ENCODE assay signal across 8 mouse cellular contexts in genomic region chr11:59191231-59192058, GRCm38 (mm10). TPM values are rescaled to one million over a fixed set of nuclear protein-coding genes. Genes with fewer than 3 reads are reported as not detected.
DNase-seq lines count a peak whose midpoint lies in the region; ATAC-seq and TF ChIP-seq lines count a peak whose summit lies in the region.

No protein-coding gene starts in this region.

- H3K4me3 ChIP-seq in hindbrain, embryonic 16.5 days (ENCODE audit: low read length) = peak overlapping the region; percentile 66
- H3K4me3 ChIP-seq in left cerebral cortex, adult 2 months = peak overlapping the region; percentile 84
- H3K4me3 ChIP-seq in macrophage (ENCODE audit: inconsistent target) = peak overlapping the region; percentile 59

- ATAC-seq in hindbrain, embryonic 16.5 days = peak; percentile 96

- WGBS in hindbrain, embryonic 16.5 days = under 1% methylated on average over 51 of the region's 59 CpGs
- 1% methylated on average over 49 of the region's 59 CpGs for WGBS in macrophage (ENCODE audit: missing documents)

- DNase-seq in ZHBTc4 (ENCODE audit: low read depth, low spot score) = peak; percentile 96
- DNase-seq in cerebellum, postnatal 4 days (ENCODE audit: low spot score in 2 of 2) = peak; percentile 71 to 79
- peak; percentile 88 for DNase-seq in gastrocnemius, adult 18-20 months (ENCODE audit: low spot score)
- DNase-seq in left cerebral cortex, adult 2 months (ENCODE audit: extremely low spot score in 1 of 2, low spot score in 2 of 2) = peak; percentile 90 to 92
- peak; percentile 72 for DNase-seq in retina, postnatal 7 days (ENCODE audit: low read depth, low spot score)
- peak; percentile 84 to 86 for DNase-seq in urinary bladder, adult 18-20 months (ENCODE audit: low spot score in 2 of 2)

- no peaks in the 10 kb centered on the region for H3K27me3 ChIP-seq in hindbrain, embryonic 16.5 days (replicated peaks; ENCODE audit: control insufficient read depth, insufficient read depth, low read length)

- no peaks in the 10 kb centered on the region; the same call in 1 of the 2 replicates for H3K79me2 ChIP-seq in macrophage (ENCODE audit: inconsistent target)

- peak overlapping the region; percentile 78 for H3K9ac ChIP-seq in hindbrain, embryonic 16.5 days (ENCODE audit: low read depth, low read length)

- H3K27ac ChIP-seq in hindbrain, embryonic 16.5 days (ENCODE audit: low read depth, low read length) = peak overlapping the region; percentile 90
- peak overlapping the region; percentile 64 for H3K27ac ChIP-seq in left cerebral cortex, adult 2 months
- peak overlapping the region; percentile 41; the same call in 1 of the 2 replicates for H3K27ac ChIP-seq in macrophage

- intact Hi-C loops in left cerebral cortex, adult 2 months (cut with DNase I) = loop anchor here (1.0 kb wide), 1 partner anchor 11 kb away; the partner anchor contains the start of gene Mrpl55

- H3K4me2 ChIP-seq in hindbrain, embryonic 16.5 days (ENCODE audit: low read length) = peak overlapping the region; percentile 69

- TF ChIP-seq CTCF in left cerebral cortex, adult 2 months (IDR thresholded peaks at IDR 0.05) = no peak

- H3K36me3 ChIP-seq in hindbrain, embryonic 16.5 days (ENCODE audit: control insufficient read depth, insufficient read depth, low read length) = no peaks in the 10 kb centered on the region
- H3K36me3 ChIP-seq in macrophage (ENCODE audit: inconsistent target) = no peaks in the 10 kb centered on the region

- peaks cover 11% of the 10 kb centered on the region for H3K4me1 ChIP-seq in hindbrain, embryonic 16.5 days (ENCODE audit: control insufficient read depth, insufficient read depth, low read depth, low read length)

- H3K9me3 ChIP-seq in hindbrain, embryonic 16.5 days (ENCODE audit: control insufficient read depth, low read length) = no peaks in the 10 kb centered on the region

RNA-seq across cellular contexts. Expression of gene Guk1, which starts 0.6 kb away (rescaled TPM):
- total RNA-seq in gastrocnemius, adult 18-20 months (2021) = 10 to 100 TPM; 32.9 to 38.0 TPM
- polyA plus RNA-seq in hindbrain, embryonic 16.5 days (2015; fragmentation: Nextera tagmentation; extraction: Ambion mirVana) = 252 and 294 TPM in 2 replicates
- total RNA-seq in left cerebral cortex, adult 2 months (2021) = 100 to 1,000 TPM; 135 TPM
- total RNA-seq in macrophage (2018; cell fraction: chromatin; rRNA removed) = 10 to 100 TPM in 5 of 26 experiments, 1 to 10 TPM in 19, not detected in 2; 1.2 to 37.4 (median 7.1) TPM
- total RNA-seq in macrophage (2018; cell fraction: cytosol; rRNA removed) = 10 to 100 TPM; 10.6 to 26.0 (median 16.0) TPM
- 10 to 100 TPM in 5 of 26 experiments, 1 to 10 TPM in 21; 3.5 to 30.5 (median 6.5) TPM for total RNA-seq in macrophage (2018; cell fraction: nucleus; rRNA removed)
- polyA plus RNA-seq in macrophage (2018) = 11.6 to 29.1 TPM (median 24.4 TPM) in 3 replicates

RNA-seq across cellular contexts. Expression of gene Gjc2, which starts 8.4 kb away (rescaled TPM):
- total RNA-seq in gastrocnemius, adult 18-20 months (2021) = under 1 TPM; 0.23 to 0.33 TPM
- 0.20 and 0.22 TPM in 2 replicates for polyA plus RNA-seq in hindbrain, embryonic 16.5 days (2015; fragmentation: Nextera tagmentation; extraction: Ambion mirVana)
- total RNA-seq in left cerebral cortex, adult 2 months (2021) = 1 to 10 TPM; 7.4 to 8.0 TPM
- not detected for total RNA-seq in macrophage (2018; cell fraction: chromatin; rRNA removed)
- not detected for total RNA-seq in macrophage (2018; cell fraction: cytosol; rRNA removed)
- total RNA-seq in macrophage (2018; cell fraction: nucleus; rRNA removed) = under 1 TPM in 1 of 26 experiments, not detected in 25; 0.44 TPM
- not detected in 3 replicates for polyA plus RNA-seq in macrophage (2018)

RNA-seq across cellular contexts. Expression of gene Mrpl55, which starts 10.8 kb away (rescaled TPM):
- 10 to 100 TPM; 57.0 to 65.8 TPM for total RNA-seq in gastrocnemius, adult 18-20 months (2021)
- polyA plus RNA-seq in hindbrain, embryonic 16.5 days (2015; fragmentation: Nextera tagmentation; extraction: Ambion mirVana) = 92.1 and 95.9 TPM in 2 replicates
- 10 to 100 TPM; 33.8 to 33.9 TPM for total RNA-seq in left cerebral cortex, adult 2 months (2021)
- total RNA-seq in macrophage (2018; cell fraction: chromatin; rRNA removed) = 10 to 100 TPM in 2 of 26 experiments, 1 to 10 TPM in 22, not detected in 2; 1.8 to 11.9 (median 3.7) TPM
- 10 to 100 TPM; 17.6 to 40.7 (median 26.7) TPM for total RNA-seq in macrophage (2018; cell fraction: cytosol; rRNA removed)
- total RNA-seq in macrophage (2018; cell fraction: nucleus; rRNA removed) = 10 to 100 TPM in 12 of 26 experiments, 1 to 10 TPM in 14; 2.6 to 18.4 (median 9.0) TPM
- 17.9 to 36.6 TPM (median 21.0 TPM) in 3 replicates for polyA plus RNA-seq in macrophage (2018)

RNA-seq across cellular contexts. Expression of gene 2310033P09Rik, which starts 16.7 kb away (rescaled TPM):
- 1 to 10 TPM; 2.3 to 2.6 TPM for total RNA-seq in gastrocnemius, adult 18-20 months (2021)
- 26.8 and 27.6 TPM in 2 replicates for polyA plus RNA-seq in hindbrain, embryonic 16.5 days (2015; fragmentation: Nextera tagmentation; extraction: Ambion mirVana)
- 10 to 100 TPM; 21.0 to 23.6 TPM for total RNA-seq in left cerebral cortex, adult 2 months (2021)
- 10 to 100 TPM; 16.8 to 35.6 (median 21.2) TPM for total RNA-seq in macrophage (2018; cell fraction: chromatin; rRNA removed)
- 10 to 100 TPM; 14.8 to 21.8 (median 19.4) TPM for total RNA-seq in macrophage (2018; cell fraction: cytosol; rRNA removed)
- total RNA-seq in macrophage (2018; cell fraction: nucleus; rRNA removed) = 10 to 100 TPM in 25 of 26 experiments, 1 to 10 TPM in 1; 9.3 to 24.0 (median 16.8) TPM
- 17.8 to 25.4 TPM (median 20.3 TPM) in 3 replicates for polyA plus RNA-seq in macrophage (2018)

RNA-seq across cellular contexts. Expression of gene Iba57, which starts 27.9 kb away (rescaled TPM):
- total RNA-seq in gastrocnemius, adult 18-20 months (2021) = 1 to 10 TPM; 6.9 to 7.2 TPM
- 7.3 and 7.8 TPM in 2 replicates for polyA plus RNA-seq in hindbrain, embryonic 16.5 days (2015; fragmentation: Nextera tagmentation; extraction: Ambion mirVana)
- total RNA-seq in left cerebral cortex, adult 2 months (2021) = 1 to 10 TPM; 7.4 to 7.8 TPM
- 10 to 100 TPM in 7 of 26 experiments, 1 to 10 TPM in 19; 4.4 to 13.2 (median 9.0) TPM for total RNA-seq in macrophage (2018; cell fraction: chromatin; rRNA removed)
- total RNA-seq in macrophage (2018; cell fraction: cytosol; rRNA removed) = 1 to 10 TPM; 3.2 to 5.8 (median 4.0) TPM
- 10 to 100 TPM in 1 of 26 experiments, 1 to 10 TPM in 25; 5.2 to 14.1 (median 7.1) TPM for total RNA-seq in macrophage (2018; cell fraction: nucleus; rRNA removed)
- 2.9 to 4.7 TPM (median 3.3 TPM) in 3 replicates for polyA plus RNA-seq in macrophage (2018)

Comparison
In these comparisons a context has a peak if more than half of its experiments do, and no peak if none do; other contexts are left out.
1. Peak in every context shown above with its lines: DNase-seq, ATAC-seq, H3K4me3 ChIP-seq and H3K27ac ChIP-seq.
2. RNA of gene Gjc2, which starts 8.4 kb away (total RNA-seq): 7.4 to 8.0 TPM in left cerebral cortex, adult 2 months; 0.23 to 0.33 TPM in gastrocnemius, adult 18-20 months; every median in the first group is over 4 times any median in the second.